Mouse (Mus musculus) cerebellum, adult 9-11 months (tissue): ENCODE measurements around the gene Rtp3.

Experiments
- DNase-seq: peaks from one replicate; pipeline ENCODE4 v3.0.0; 2022

Gene Rtp3

DNA sequence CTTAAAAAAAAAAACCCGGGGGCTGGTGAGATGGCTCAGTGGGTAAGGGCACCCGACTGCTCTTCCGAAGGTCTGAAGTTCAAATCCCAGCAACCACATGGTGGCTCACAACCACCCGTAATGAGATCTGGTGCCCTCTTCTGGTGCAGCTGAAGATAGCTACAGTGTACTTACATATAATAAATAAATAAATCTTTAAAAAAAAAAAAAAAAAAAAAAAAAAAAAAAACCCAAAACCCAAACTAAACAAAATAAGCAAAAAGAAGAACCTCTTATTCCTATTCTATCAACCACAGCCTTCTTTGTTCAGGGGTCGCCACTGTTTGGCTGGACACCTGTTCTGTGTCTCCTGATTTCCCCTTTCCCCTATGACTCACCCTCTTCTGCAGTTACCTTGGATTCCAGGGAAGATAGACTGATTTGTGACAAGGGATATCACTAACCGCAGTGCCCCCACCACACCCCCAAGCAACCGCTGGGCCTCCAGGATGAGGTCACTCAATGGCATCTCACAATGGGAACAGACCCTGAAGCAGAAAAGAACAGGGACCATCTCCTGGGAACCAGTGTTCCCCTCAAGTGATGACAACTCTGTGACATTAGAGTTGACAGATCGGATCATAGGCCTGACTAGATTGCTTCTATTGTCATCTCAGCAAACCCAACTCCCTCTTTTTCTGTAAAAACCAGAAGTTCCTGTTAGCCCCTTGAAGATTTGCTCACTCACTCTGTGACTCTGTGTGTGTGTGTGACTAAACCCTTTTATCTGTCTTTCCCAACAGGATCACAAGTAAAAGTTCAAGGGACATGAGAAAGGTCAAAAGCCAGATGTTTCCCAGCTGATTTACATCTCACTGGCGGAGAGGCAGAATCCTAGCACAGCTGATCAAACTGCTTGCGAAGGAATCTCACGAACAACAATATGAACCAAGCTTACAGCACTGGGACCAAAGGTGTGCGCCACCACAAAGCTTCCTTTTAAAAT is 52.6 kb downstream of the Rtp3 start:
- DNase-seq, result no peak

DNA sequence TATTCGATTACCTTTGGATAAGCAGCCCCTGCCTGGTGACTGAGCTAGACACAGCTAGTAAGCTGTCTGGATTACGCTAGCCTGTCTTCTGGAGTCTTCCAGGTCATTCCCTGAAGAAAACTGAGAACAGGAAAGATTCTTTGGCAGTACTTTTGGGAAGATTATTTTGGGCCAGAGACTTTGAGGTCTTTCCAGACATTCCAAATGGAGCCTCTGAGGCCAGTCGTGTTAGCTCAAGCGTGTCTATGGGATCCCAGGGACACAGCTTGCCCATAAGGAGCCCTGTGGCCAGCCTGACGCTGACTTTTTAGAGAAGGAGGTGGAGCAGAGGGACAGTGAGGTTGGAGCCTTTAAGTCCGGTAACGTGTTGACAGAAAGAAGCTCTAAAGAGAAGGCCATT is 54.4 kb downstream of the Rtp3 start:
- no peak for DNase-seq
